15 mouse cellular contexts compared by ENCODE assay signal in genomic region chr4:126536865-126537264, GRCm38 (mm10). TPM values are rescaled to one million over a fixed set of nuclear protein-coding genes. Genes with fewer than 3 reads are reported as not detected.
DNase-seq lines count a peak whose midpoint lies in the region; ATAC-seq and TF ChIP-seq lines count a peak whose summit lies in the region.
"Had no signal": no experiment of that assay in that cellular context is flagged by ENCODE, and none has a peak within 500 bp of the region (broad histone marks: within the 10 kb centered on the region; RNA-seq: fewer than 3 reads in every experiment).

No protein-coding gene starts in this region.

- H3K9ac ChIP-seq in lung, postnatal 0 days (replicated peaks; ENCODE audit: low read depth), result no peak overlapping the region
- H3K9ac ChIP-seq: lung, embryonic 14.5 days; midbrain, embryonic 12.5 days; neural tube, embryonic 13.5 days had no signal

- H3K27ac ChIP-seq in lung, postnatal 0 days (ENCODE audit: low read length), result no peak overlapping the region
- peak overlapping the region; percentile 80 for H3K27ac ChIP-seq in brown adipose tissue, adult 24 weeks (replicated peaks; ENCODE audit: low read depth, low read length)
- H3K27ac ChIP-seq: embryonic facial prominence, embryonic 10.5 days; midbrain, embryonic 12.5 days; neural tube, embryonic 13.5 days had no signal

- no peak overlapping the region for H3K4me3 ChIP-seq in lung, postnatal 0 days (ENCODE audit: low read depth, low read length)
- H3K4me3 ChIP-seq in brown adipose tissue, adult 24 weeks (ENCODE audit: insufficient read depth, low read depth, low read length), result no peak overlapping the region
- H3K4me3 ChIP-seq: embryonic facial prominence, embryonic 10.5 days; midbrain, embryonic 12.5 days; neural tube, embryonic 13.5 days had no signal

- H3K4me1 ChIP-seq in lung, postnatal 0 days (ENCODE audit: insufficient read depth, low read depth, low read length), result peaks cover 4% of the 10 kb centered on the region; the same call in 1 of the 2 replicates
- peaks cover 3% of the 10 kb centered on the region; the same call in 1 of the 2 replicates for H3K4me1 ChIP-seq in brown adipose tissue, adult 24 weeks (ENCODE audit: control insufficient read depth, insufficient read depth, insufficient read length, low read length)

- no peak for TF ChIP-seq EP300 in lung, postnatal 0 days (IDR thresholded peaks at IDR 0.05)

- DNase-seq in lung, postnatal 0 days (ENCODE audit: low spot score), result peak; percentile 19
- no peak for DNase-seq in lung, postnatal 14 days
- no peak for DNase-seq in gastrocnemius, postnatal 25 days
- no peak for DNase-seq in layer of hippocampus, postnatal 25 days (ENCODE audit: extremely low spot score in 1 of 2, low spot score in 1 of 2)
- DNase-seq: cerebellum, adult 9-11 months; heart, postnatal 14 days; lung, embryonic 14.5 days; retina, postnatal 1 day had no signal

- ATAC-seq in lung, postnatal 0 days, result no peak
- peak; percentile 84 for ATAC-seq in megakaryocyte, adult 5-6 weeks (ENCODE audit: poor library complexity, severe bottlenecking)
- ATAC-seq in erythroid progenitor cell, adult 5-6 weeks (replicated peaks; ENCODE audit: low FRiP score, poor library complexity, severe bottlenecking), result no peak
- ATAC-seq: Patski had no signal

- H3K9me3 ChIP-seq in lung, postnatal 0 days (ENCODE audit: low read length), result no peaks in the 10 kb centered on the region
- H3K9me3 ChIP-seq: embryonic facial prominence, embryonic 10.5 days; midbrain, embryonic 12.5 days; neural tube, embryonic 13.5 days had no signal

- no peak overlapping the region for H3K4me2 ChIP-seq in lung, postnatal 0 days (replicated peaks; ENCODE audit: low read depth, low read length)
- H3K4me2 ChIP-seq: lung, embryonic 14.5 days; midbrain, embryonic 12.5 days; neural tube, embryonic 13.5 days had no signal

- H3K36me3 ChIP-seq in lung, postnatal 0 days (ENCODE audit: insufficient read depth, low read length), result no peaks in the 10 kb centered on the region
- H3K36me3 ChIP-seq: embryonic facial prominence, embryonic 10.5 days; midbrain, embryonic 12.5 days; neural tube, embryonic 13.5 days had no signal

- WGBS in lung, postnatal 0 days, result 51% methylated on average over 5 of the region's 5 CpGs

- no peak for TF ChIP-seq CTCF in lung, postnatal 0 days (IDR thresholded peaks at IDR 0.05)

- no peaks in the 10 kb centered on the region for H3K27me3 ChIP-seq in lung, postnatal 0 days (replicated peaks; ENCODE audit: insufficient read depth, low read length)
- H3K27me3 ChIP-seq: Patski had no signal

RNA-seq across cellular contexts. Expression of gene Ago4, which starts 3.6 kb away (rescaled TPM):
- polyA plus RNA-seq in lung, postnatal 0 days (2015; fragmentation: Nextera tagmentation; extraction: Ambion mirVana), result 5.6 and 6.1 TPM in 2 replicates
- polyA plus RNA-seq in brown adipose tissue, adult 24 weeks (2012; ENCODE audit: insufficient read depth, insufficient read length, missing spikeins), result 1.9 and 2.0 TPM in 2 replicates
- 2.9 and 4.0 TPM in 2 replicates for total RNA-seq in megakaryocyte, adult 5-6 weeks (2015)
- total RNA-seq in megakaryocyte, adult 5-6 weeks (2017), result 5.3 and 6.2 TPM in 2 replicates
- total RNA-seq in gastrocnemius, postnatal 25 days (2021), result 1 to 10 TPM; 4.4 to 5.1 TPM
- total RNA-seq in layer of hippocampus, postnatal 25 days (2021), result 1 to 10 TPM; 6.9 to 7.4 TPM
- 0.84 TPM in 1 of 2 replicates, not detected in the other for total RNA-seq in erythroid progenitor cell, adult 5-6 weeks (2015; ENCODE audit: low replicate concordance)
- total RNA-seq in erythroid progenitor cell, adult 5-6 weeks (2017; ENCODE audit: low replicate concordance), result 0.45 and 0.90 TPM in 2 replicates

RNA-seq across cellular contexts. Expression of gene Clspn, which starts 19.9 kb away (rescaled TPM):
- 3.2 and 3.5 TPM in 2 replicates for polyA plus RNA-seq in lung, postnatal 0 days (2015; fragmentation: Nextera tagmentation; extraction: Ambion mirVana)
- not detected in 2 replicates for polyA plus RNA-seq in brown adipose tissue, adult 24 weeks (2012; ENCODE audit: insufficient read depth, insufficient read length, missing spikeins)
- 29.7 and 33.8 TPM in 2 replicates for total RNA-seq in megakaryocyte, adult 5-6 weeks (2015)
- 82.6 and 84.1 TPM in 2 replicates for total RNA-seq in megakaryocyte, adult 5-6 weeks (2017)
- total RNA-seq in gastrocnemius, postnatal 25 days (2021), result 1 to 10 TPM in 1 of 2 experiments, under 1 TPM in 1; 0.61 to 1.1 TPM
- 1 to 10 TPM; 1.1 to 2.5 TPM for total RNA-seq in layer of hippocampus, postnatal 25 days (2021)
- 76.3 and 172 TPM in 2 replicates for total RNA-seq in erythroid progenitor cell, adult 5-6 weeks (2015; ENCODE audit: low replicate concordance)
- 304 and 354 TPM in 2 replicates for total RNA-seq in erythroid progenitor cell, adult 5-6 weeks (2017; ENCODE audit: low replicate concordance)

Comparison
In these comparisons a context has a peak if more than half of its experiments do, and no peak if none do; other contexts are left out.
1. RNA of gene Clspn, which starts 19.9 kb away (total RNA-seq): 76.3 to 354 TPM in erythroid progenitor cell, adult 5-6 weeks and 29.7 to 84.1 TPM in megakaryocyte, adult 5-6 weeks; 1.1 to 2.5 TPM in layer of hippocampus, postnatal 25 days and 0.61 to 1.1 TPM in gastrocnemius, postnatal 25 days; every median in the first group is over 4 times any median in the second.